Mouse (Mus musculus) cerebellum, adult 2 months (tissue): Measurements from ENCODE around the gene Heg1. TPM values are rescaled to one million over a fixed set of nuclear protein-coding genes. Genes with fewer than 3 reads are reported as not detected.

Source experiments
- DNase-seq, 2 experiments: peaks; one replicate each; pipeline ENCODE4 v3.0.0; 2021
- H3K27ac ChIP-seq: fragments of 200-500 bp; 2 replicates; pipeline ENCODE4 v1.5.1; 2012; ENCODE audit warnings: low read length, control low read depth, inconsistent platforms; ENCODE audit not compliant: insufficient read depth
- H3K27me3 ChIP-seq: fragments of 200-500 bp; 2 replicates; pipeline ENCODE4 v1.6.1; 2012; ENCODE audit warnings: inconsistent platforms, mild to moderate bottlenecking, low read length, moderate library complexity; ENCODE audit not compliant: control insufficient read depth, insufficient read depth
- H3K4me1 ChIP-seq: fragments of 200-500 bp; 2 replicates; pipeline ENCODE4 v1.6.1; 2011; ENCODE audit warnings: low read length; ENCODE audit not compliant: control insufficient read depth, insufficient read depth
- H3K4me3 ChIP-seq: fragments of 200-500 bp; replicated peaks from 2 replicates; pipeline ENCODE3; 2011; ENCODE audit warnings: mild to moderate bottlenecking, low read depth, low read length, control low read depth; ENCODE audit not compliant: insufficient read depth
- CTCF ChIP-seq: fragments of 200-500 bp; IDR thresholded peaks from 2 replicates; pipeline ENCODE4 v1.5.1; 2011; ENCODE audit warnings: low read depth, mild to moderate bottlenecking, control low read depth, low read length, moderate library complexity, borderline replicate concordance; ENCODE audit not compliant: insufficient read depth
- POLR2A ChIP-seq: fragments of 200-500 bp; IDR thresholded peaks from 2 replicates; pipeline ENCODE4 v1.6.1; 2011; ENCODE audit warnings: low read length, control low read depth, borderline replicate concordance; ENCODE audit not compliant: insufficient read depth
- WGBS: fragments of 180-500 bp; shearing (Covaris S2); methylation state at CpG from one replicate; pipeline ENCODE4 v1.1.7; 2018; 5-methylcytosine and 5-hydroxymethylcytosine counted together
- polyA plus RNA-seq: library from polyadenylated mRNA; depleted of rRNA; stranded (reverse); fragments of >200 nt; gene quantifications from 2 replicates; pipeline ENCODE4 v1.2.3, GENCODE M21; 2012; rRNA removed

Heg1 gene
- polyA plus RNA-seq, result 21.9 and 24.4 TPM in 2 replicates

DNA sequence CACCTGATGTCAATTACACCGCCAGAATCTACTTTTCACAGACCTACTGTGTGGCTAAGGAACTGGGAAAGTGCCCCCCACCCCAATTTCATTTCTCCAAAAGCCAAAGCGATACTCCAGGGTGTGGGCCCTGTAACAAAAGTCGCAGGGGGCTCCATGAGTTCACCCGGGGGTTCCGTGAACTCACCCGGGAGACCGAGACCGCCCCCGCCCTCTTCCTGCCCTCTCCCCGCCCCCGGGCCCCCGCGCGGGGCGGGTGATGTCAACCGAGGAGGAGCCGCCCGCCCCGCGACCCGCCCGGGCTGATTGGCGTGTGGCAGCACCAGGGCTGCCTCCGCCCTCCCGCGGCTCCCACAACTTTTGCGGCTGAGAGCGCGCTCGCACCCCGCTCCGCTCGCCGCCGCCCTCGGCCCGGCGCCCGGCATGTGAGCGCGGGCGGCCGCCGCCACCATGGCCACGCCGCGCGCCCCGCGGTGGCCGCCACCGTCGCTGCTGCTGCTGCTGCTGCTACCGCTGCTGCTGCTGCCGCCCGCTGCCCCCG, at the start of gene Heg1:
TSS of gene Heg1 (plus strand) at position 209 of the 541 bp plus-strand sequence.
- 1% methylated on average over 31 of the region's 57 CpGs for WGBS
- DNase-seq, result peak; percentile 77 to 80

DNA sequence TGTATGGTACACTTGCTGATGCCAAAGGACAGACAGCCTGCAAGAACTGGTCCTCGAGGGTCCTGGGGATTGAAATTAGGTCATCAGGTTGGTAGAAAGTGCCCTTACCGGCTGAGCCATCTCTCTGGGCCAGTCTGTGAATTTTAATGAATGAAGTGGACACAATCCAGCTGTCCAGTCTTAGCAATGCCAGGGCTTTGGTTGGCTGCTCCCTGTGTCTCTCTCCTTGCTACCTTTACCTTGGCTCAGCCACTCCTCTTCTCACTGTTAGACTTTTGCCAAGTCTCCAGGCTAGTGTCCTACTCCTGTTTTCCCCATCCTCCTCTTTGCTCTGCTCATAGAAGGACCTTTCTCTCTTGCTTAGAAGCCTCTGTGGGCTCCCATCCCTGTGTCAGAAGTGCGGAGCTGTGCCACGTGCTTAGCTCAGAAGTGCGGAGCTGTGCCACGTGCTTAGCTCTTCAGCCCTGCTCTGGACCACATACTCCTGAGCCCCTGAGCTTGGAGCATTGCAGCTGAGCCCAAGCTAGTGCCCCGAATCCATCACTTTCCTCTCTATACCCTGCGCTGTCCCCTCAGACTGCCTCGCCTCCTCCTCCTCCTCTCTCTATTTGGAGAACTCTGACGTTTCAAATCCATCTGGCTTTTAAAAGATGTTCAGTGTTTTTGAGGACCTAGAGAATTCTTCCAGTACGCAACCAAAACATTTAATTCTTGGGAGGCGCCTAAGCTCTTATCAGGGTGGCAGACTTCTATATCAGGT, 48.2 kb upstream of the Heg1 start:
- no peak for TF ChIP-seq CTCF
- TF ChIP-seq POLR2A, result no peak
- Histone ChIP-seq H3K27me3 (no peaks in the 10 kb centered on the region), H3K4me3 (no peak overlapping the region), H3K27ac (no peak overlapping the region), H3K4me1 (no peaks in the 10 kb centered on the region)
- 67% methylated on average over 12 of the region's 12 CpGs for WGBS
- no peak for DNase-seq

More for the DNA sequence above, at the start of gene Heg1:
- Histone ChIP-seq H3K4me3 (peak within 1 kb of the TSS; percentile 63), H3K27me3 (no peaks in the 10 kb centered on the region), H3K27ac (peak within 1 kb of the TSS; percentile 77), H3K4me1 (peaks cover 17% of the 10 kb centered on the region; the same call in 1 of the 2 replicates)
- TF ChIP-seq POLR2A (0 out of 2 replicates have a peak, but pooled peaks have one; percentile 10), CTCF (no peak)

DNA sequence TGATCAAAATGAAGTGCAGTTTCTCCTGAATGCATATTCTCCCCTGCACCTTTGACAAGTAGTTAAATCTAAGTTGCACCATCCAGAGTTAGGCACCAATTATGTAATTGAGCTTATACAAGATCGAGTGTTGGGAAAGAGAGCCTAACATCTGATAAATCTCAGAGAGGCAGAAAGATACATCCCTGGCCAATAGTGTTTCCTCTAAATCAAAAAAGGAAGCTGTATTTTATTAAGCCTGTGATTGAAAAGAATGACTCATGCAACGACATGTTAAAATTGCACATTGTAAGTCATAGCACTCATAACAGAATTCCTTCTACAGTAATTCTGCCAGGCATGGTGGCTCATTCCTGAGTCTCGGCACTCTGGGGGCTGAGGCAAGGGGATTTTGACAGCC, 42.4 kb upstream of the Heg1 start:
- TF ChIP-seq CTCF, result no peak
- no peak for TF ChIP-seq POLR2A
- DNase-seq, result no peak
- no peaks in the 10 kb centered on the region for H3K27me3 ChIP-seq
- no peak overlapping the region for H3K27ac ChIP-seq
- H3K4me1 ChIP-seq, result no peaks in the 10 kb centered on the region
- WGBS, result 85% methylated on average over 3 of the region's 3 CpGs
- H3K4me3 ChIP-seq, result no peak overlapping the region

DNA sequence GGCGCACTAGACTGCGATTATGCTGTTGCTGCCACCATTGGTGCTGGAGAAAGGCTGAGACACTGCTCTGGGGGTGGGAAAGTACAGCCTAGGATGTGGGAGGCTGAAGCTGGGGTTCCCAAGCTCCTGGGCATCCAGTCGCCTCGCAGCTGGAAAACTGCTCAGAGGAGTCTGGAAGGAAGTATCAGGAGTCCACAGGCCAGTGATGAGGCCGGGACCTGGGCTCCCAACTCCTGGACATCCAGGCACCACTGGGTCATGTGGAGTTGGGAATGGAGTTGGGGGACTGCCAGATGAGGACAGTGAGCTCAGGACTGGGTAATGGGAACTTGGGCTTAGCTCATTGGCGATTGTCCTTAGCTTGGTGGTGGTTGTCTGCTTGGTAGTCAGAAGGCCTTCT, 31.1 kb upstream of the Heg1 start:
- 93% methylated on average over 6 of the region's 6 CpGs for WGBS
- Histone ChIP-seq H3K4me1 (no peaks in the 10 kb centered on the region), H3K27me3 (no peaks in the 10 kb centered on the region), H3K4me3 (no peak overlapping the region), H3K27ac (no peak overlapping the region)
- TF ChIP-seq CTCF, result no peak
- TF ChIP-seq POLR2A, result no peak
- no peak for DNase-seq

DNA sequence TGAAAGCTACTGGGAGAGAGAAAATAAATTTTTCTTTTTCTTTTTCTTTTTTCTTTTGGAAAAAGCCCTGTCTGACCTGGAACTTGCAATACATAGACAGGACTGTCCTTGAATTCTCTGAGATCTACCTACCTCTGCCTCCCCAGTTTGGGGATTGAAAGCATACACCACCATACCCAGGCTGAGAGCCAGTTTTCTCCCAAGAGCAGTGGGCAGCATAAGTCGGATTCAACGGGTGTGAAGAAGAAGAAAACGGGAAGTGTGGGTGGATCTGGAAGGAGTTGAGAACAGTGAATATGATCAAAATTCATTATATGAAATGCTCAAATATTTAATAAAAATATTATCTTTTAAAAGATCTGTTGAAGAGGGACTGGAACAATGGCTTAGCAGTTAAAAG, 28.7 kb upstream of the Heg1 start:
- Histone ChIP-seq H3K27me3 (no peaks in the 10 kb centered on the region), H3K27ac (no peak overlapping the region), H3K4me3 (no peak overlapping the region), H3K4me1 (peaks cover 9% of the 10 kb centered on the region)
- no peak for DNase-seq
- TF ChIP-seq CTCF (no peak), POLR2A (no peak)
- 83% methylated on average over 3 of the region's 3 CpGs for WGBS

DNA sequence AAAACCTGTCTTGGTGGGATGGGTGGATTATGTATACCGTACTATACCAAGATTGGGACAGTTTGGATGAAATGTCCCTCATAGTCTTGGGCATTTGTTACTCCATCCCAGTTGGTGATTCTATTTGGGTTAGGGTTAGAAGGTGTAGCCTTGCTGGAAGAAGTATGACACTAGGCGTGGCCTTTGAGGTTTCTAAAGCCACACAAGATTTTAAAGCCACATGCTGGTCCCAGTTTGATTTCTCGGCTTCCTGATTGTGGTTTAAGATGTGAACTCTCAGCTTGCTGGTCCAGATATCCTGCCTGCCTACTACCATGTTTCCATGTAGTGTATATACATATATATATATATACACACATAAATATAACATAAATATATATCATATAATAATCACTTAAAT, 27.0 kb upstream of the Heg1 start:
- TF ChIP-seq CTCF (no peak), POLR2A (no peak)
- H3K4me1 ChIP-seq, result peaks cover 9% of the 10 kb centered on the region
- no peak overlapping the region for H3K27ac ChIP-seq
- DNase-seq, result no peak
- no peak overlapping the region for H3K4me3 ChIP-seq
- WGBS, result 96% methylated on average over 3 of the region's 3 CpGs
- H3K27me3 ChIP-seq, result no peaks in the 10 kb centered on the region

DNA sequence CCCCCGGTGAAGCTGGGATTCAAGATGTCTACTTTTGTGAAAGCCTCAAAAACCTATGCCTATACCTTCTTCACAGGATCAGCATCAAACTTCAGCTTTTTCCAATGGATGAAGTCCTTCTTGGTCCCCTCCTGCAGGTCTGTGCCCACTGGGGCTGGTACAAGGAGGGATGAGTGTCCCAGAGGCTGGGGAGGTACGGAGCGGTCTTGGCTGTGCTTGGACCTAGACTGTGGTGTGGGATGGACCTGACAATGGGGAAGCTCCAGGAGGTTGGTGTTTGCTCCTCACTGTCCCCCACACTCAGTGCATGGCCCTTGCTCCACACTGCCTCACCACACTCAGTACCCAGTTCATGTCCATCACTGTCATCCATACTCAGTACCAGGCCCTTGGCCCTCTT, 26.0 kb upstream of the Heg1 start:
- no peak overlapping the region for H3K4me3 ChIP-seq
- WGBS, result 96% methylated on average over 3 of the region's 3 CpGs
- H3K4me1 ChIP-seq, result peaks cover 9% of the 10 kb centered on the region

DNA sequence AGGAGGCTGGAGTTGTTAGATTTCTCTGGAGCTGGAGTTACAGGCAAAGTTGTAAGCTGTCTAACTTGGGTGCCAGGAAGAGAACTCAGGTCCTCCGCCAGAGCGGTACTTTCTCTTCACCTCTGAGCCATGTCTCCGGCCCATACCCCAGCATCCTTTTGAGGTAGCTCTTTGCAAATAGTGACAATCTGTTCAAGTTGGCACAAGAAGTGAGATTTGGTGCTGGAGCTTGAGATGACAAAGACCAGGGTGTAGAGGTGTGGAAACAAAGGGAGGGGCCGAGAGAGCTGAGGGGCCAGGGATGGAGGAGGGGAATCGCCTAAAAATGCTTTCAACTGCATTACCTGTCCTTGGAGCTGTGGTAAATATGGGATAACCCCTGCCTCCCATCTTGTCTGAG, 24.6 kb upstream of the Heg1 start:
- Histone ChIP-seq H3K27me3 (no peaks in the 10 kb centered on the region), H3K27ac (no peak overlapping the region), H3K4me3 (no peak overlapping the region), H3K4me1 (peaks cover 9% of the 10 kb centered on the region)
- peak; percentile 54 to 85 for DNase-seq
- WGBS, result 26% methylated on average over 5 of the region's 5 CpGs
- TF ChIP-seq POLR2A, result no peak
- TF ChIP-seq CTCF, result no peak

More for the DNA sequence above, 26.0 kb upstream of the Heg1 start:
- TF ChIP-seq POLR2A, result no peak
- no peak for TF ChIP-seq CTCF
- DNase-seq, result no peak
- no peak overlapping the region for H3K27ac ChIP-seq
- no peaks in the 10 kb centered on the region for H3K27me3 ChIP-seq
